Mouse (Mus musculus): ENCODE measurements around the gene Pde4b. TPM values are rescaled to one million over a fixed set of nuclear protein-coding genes. Genes with fewer than 3 reads are reported as not detected.

Pde4b gene
- total RNA-seq, 1 experiment from 2014 or later, result 3.7 TPM

DNA sequence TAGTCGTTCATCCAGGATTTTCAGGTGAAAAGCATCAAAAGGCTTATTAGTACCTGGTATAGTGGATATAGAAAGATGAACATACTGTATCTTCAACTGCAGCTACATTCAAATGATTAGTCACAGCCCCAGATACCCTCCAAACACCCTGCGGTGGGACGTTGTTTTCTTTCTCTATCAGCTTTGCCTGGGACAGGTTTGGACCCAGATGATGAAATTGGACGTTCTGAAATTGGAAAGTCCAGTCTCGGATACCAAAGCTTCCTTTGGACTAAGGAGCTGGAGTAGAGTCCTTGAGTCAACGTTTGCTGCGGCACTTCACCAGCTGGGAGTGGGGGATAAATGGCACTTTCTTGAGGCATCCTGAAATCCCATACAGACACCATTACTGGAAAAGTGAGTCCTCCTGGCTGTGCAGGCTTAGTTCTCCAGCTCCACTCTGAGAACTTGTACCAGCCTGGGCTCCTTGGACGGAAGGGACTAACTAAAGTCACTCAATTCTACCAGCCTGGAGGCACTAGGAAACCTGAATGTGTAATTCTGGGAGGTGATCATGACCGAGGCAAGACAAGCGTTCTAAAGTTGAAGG lies 487.4 kb downstream of the Pde4b start:
- no peak for DNase-seq

DNA sequence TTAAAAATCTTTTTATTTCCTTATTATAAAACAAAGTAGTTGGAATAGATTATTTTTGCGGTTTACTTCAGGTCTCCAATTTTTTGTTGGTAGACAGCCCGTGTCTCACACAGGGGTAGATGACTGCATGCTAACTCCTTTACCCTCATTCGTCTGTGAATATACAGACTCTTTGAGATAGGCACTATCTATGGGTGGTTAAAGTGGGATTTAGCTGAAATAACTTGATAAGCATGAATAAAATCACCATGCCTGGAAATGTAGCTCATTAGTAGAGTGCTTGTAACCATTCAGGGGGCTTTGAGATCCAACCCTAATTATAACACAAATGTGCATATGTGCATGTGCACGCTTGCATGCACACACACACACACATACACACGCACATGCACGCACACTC lies 488.8 kb downstream of the Pde4b start:
- no peak for DNase-seq

DNA sequence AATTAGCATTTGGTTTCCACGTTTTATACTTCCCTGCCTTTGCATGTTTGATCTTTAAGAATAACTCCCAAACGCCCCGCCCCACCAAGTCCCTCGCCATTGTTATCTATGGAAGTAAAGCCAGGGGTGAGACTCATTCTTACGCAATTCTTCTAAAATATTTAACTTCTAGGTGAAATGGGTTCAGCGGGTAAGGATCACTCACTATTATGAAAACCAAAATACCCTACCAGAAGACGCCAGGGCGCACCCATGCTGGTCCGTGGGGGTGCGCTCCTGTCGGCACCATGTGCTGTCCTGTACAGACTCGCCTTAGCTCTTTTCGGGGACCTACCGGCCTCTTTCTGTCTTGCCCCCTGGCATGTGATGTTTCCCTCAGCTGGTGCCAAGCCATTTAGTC lies 490.3 kb downstream of the Pde4b start:
- no peak for DNase-seq

- DNase-seq, result no peak
Observed at GRCm38 (mm10) chr4:102579051-102579450, 491.7 kb downstream of the Pde4b start.

DNA sequence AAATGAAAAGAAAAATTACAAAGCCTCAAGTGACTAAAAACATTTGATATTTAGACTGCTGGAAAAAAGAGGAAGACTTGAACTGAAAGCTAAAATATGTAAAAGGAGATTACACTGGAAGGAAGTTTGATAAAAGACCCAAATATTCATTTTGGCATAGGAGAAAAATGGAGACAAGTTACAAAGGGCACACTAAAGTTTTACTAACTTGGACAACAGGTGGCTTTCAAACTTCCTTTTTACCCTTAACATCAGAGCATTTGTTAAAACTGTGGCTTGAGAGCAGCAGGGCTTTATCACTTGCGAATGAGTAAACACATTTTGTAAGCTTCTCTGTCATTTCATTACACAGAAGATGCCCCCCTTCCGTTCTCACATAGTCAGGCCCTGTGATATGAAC lies 492.4 kb downstream of the Pde4b start:
- no peak for DNase-seq

- DNase-seq, result no peak
Observed at GRCm38 (mm10) chr4:102582165-102582749, 494.9 kb downstream of the Pde4b start.

- no peak for DNase-seq
Observed at GRCm38 (mm10) chr4:102582963-102583362, 495.6 kb downstream of the Pde4b start.

GRCm38 (mm10) chr4:102583469-102583868 lies 496.1 kb downstream of the Pde4b start:
- no peak for DNase-seq

DNA sequence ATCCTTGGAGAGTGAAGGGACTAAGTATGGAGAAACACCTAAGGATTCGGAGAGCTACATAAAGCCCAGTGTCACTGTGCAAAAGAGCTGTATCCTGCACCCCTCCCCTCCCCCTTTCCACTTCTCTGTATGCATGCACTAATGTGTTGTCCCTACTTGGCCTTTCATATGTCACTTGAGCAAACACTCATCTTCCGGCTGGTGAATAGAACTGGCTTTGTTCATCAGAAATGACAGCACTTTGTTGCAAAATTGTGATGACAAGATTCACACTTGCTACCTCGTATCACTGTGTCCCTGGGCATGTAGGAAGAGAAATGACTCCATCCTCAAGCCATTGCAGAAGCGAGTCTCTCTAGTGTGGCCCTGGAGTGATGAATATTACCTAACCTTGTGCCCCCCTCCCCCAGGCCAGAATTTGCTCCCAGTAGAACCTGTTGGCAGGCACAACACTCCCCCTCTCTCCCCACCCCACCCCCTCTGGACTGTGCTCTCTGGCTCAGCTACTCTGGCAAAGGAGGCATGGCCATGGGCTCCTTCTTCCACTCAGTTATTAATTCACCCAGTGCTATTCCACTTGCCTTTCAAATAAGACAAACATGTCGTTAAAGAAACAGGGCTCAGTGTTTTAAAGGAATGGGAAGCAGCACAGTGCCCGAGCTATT lies 497.4 kb downstream of the Pde4b start:
- DNase-seq, result no peak

DNA sequence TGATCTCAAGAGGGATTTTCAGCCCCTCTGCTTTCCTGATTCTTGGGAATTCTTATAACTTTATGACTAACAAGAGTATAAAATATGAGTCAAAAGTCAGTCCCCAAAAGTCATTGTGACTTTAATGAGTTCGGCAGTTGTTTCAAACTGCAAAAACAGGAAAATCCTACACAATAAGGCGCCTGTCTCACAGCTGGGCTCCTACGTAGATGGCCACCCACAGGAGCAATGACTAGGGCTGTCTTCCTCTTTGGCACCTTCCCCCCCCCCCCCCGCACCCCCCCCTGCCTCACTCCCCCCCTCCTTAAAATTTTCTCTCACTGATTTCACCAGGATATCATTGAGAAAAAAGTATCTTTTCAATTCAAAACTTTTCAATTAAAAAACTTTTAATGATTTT lies 498.2 kb downstream of the Pde4b start:
- DNase-seq, result no peak

GRCm38 (mm10) chr4:102586787-102587186 lies 499.4 kb downstream of the Pde4b start:
- DNase-seq, result no peak

GRCm38 (mm10) chr4:102588668-102589455 lies 501.5 kb downstream of the Pde4b start:
- DNase-seq, result no peak

DNA sequence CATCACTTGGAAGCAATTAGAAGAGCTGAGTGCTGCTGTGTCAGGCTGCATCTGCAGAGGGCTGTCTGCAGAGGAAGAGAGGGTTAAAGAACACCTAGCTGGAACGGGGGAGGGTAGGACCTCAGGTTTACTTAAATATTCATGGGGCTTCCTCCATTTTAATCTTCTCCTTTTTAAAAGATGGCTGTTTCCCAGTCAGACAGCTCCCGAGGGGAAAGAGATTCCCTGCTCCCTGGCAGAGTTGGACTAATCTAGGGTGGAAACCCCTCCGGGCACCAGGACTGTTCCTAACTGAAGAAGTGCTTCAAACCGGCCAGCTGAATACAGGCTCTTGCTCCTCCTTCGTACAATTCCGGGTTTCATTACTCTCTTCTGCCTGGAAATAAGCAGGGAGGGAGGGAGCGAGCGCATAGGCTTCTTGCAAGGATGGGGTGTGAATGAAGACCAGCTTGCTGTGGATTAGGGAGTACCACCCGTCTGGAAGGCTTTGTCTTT lies 502.2 kb downstream of the Pde4b start:
- no peak for DNase-seq

GRCm38 (mm10) chr4:102591798-102592197 lies 504.5 kb downstream of the Pde4b start:
- no peak for DNase-seq

DNA sequence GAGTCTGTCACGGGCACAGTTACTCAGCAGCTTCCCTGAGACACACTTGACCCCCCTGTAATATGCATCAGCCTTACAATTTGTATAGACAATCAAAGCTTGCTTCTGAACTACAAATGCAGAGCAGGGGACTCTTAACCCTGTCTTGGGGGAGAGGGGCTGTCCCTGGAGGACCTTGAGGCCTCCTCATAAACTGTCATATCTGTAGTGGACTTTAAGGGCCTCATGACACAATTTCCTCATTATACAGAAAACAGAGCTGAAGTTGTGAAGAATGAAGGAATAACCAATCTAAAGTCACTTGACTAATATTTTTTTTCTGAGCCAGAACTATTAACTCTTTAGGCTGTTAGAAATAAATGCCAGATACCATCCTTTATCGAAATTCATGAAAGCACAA lies 505.2 kb downstream of the Pde4b start:
- no peak for DNase-seq

- no peak for DNase-seq
Observed at GRCm38 (mm10) chr4:102593631-102594030, 506.3 kb downstream of the Pde4b start.

DNA sequence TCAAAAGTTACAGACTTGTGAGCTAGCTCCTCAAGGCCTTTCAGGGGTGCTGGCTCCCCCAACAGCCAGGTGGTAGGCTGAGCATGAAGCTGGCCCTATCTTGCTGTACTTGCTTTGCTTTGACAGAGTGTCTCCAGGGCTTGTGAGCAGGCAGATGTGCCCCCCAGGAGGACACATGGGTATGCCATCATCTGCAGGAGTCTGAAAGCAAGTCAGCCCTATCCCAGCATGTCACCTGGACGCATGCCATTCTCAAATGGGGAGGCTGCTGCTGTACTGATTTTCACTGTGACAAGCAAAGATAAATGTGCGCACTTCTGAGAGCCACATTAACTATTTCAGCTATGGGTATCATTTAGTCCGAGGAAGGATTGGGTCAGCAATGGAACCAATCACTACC lies 507.2 kb downstream of the Pde4b start:
- DNase-seq, result no peak

DNA sequence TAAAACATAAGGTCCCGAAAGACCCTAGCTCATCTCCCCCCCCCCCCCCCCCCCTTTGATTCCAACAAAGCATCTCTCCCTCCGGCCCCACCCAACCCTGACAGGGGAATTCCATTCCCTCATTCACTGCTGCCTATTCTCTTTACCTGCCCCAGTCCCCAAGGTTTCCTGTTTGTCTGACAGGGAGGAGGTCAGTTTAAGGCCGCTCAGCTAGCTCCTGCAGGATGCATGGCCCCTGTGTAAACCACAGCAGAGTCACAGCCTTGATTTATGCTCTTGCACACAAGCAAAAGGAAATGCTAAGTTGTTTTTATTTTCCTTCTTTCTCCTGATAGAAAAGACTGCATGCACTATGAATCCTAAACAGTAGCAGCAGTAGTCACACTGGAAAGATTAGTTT lies 516.6 kb downstream of the Pde4b start:
- no peak for DNase-seq

- no peak for DNase-seq
Observed at GRCm38 (mm10) chr4:102605231-102605630, 517.9 kb downstream of the Pde4b start.

DNA sequence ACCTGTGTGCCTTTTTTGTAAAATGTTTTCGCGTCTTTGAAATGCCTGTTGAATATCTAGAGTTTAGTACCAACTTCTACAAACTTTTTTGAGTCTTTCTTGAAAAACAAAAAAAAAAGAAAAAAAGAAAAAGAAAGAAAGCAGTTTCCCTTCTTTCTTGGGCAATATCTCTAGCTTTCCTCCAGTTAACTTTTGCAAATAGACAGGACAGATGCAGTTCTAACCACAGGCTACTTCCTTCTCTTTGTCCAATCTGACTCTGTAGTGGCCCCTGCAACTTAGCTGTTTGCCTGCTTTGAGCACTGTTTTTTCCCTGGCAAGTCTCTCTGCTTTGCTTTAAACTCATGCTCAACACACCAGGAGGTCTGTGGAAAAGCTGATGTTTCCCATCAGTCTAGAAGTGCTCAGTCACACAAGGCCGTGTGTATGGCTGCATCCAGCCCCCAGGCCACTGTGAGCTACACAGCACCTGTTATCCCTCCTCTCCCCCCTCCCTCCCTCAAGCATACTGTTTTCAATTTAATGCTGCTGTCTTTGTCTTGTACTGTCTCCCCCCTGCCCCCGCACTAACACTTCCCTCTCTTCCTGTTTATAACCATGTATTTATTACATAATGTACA lies 518.5 kb downstream of the Pde4b start:
- DNase-seq, result no peak

- no peak for DNase-seq
Observed at GRCm38 (mm10) chr4:102606825-102607224, 519.5 kb downstream of the Pde4b start.

GRCm38 (mm10) chr4:102607744-102608416 lies 520.5 kb downstream of the Pde4b start:
- DNase-seq, result no peak

All from adrenal gland, postnatal 25 days (tissue).